Mouse (Mus musculus): ENCODE results near the gene Glrx3. TPM values are rescaled to one million over a fixed set of nuclear protein-coding genes. Genes with fewer than 3 reads are reported as not detected.

Glrx3 gene
- total and polyA plus RNA-seq, 3 experiments = 182 to 372 (median 279) TPM

- no peak overlapping the region for H3K27ac ChIP-seq (ENCODE audit: insufficient read depth, low read depth)
- peaks cover 8 to 30% of the 10 kb centered on the region in 2 experiments for H3K4me1 ChIP-seq (ENCODE audit: control insufficient read depth in 1 of 2, insufficient read depth in 2 of 2)
- no peaks in the 10 kb centered on the region for H3K27me3 ChIP-seq (replicated peaks)
- H3K36me3 ChIP-seq (replicated peaks in 1 of 2; ENCODE audit: control insufficient read depth in 1 of 2, insufficient read depth in 1 of 2, low read length in 1 of 2) = peaks cover 3 to 15% of the 10 kb centered on the region in 2 experiments
- no peaks in the 10 kb centered on the region for H3K9me3 ChIP-seq (replicated peaks; ENCODE audit: low read length)
- dilution Hi-C loops (cut with MboI; ENCODE audit: extremely low pct_ligation_motif_present, extremely low pct_unique_long_range_greater_than_20kb, low sequenced_read_pairs) = no loop called here
- DNase-seq (ENCODE audit: extremely low read depth) = no peak
- in situ Hi-C loops (cut with MboI; ENCODE audit: low pct_ligation_motif_present, low pct_unique_long_range_greater_than_20kb, low sequenced_read_pairs) = loop anchor here (25.0 kb wide), 1 partner anchor 550 kb away; the partner anchor contains the start of gene Mgmt
- H3K9ac ChIP-seq (ENCODE audit: insufficient read depth, low read depth) = no peak overlapping the region
- no peak overlapping the region for H3K4me2 ChIP-seq (ENCODE audit: insufficient read depth, low read depth, poor library complexity, severe bottlenecking)
- peaks cover 36% of the 10 kb centered on the region for H3K79me2 ChIP-seq (replicated peaks; ENCODE audit: control insufficient read depth, extremely low read depth, insufficient read depth, poor library complexity, severe bottlenecking)
- H3K4me3 ChIP-seq (replicated peaks in 1 of 3; ENCODE audit: low read depth in 2 of 3, low read length in 2 of 3, poor library complexity in 1 of 3) = peak overlapping the region in 1 of 3 experiments; percentile 90
- TF ChIP-seq ELF1 (IDR thresholded peaks at IDR 0.05; ENCODE audit: low read depth, low read length) (no peak), RAD21 (IDR thresholded peaks at IDR 0.05; ENCODE audit: low read depth, low read length) (no peak), TCF12 (IDR thresholded peaks at IDR 0.05; ENCODE audit: low read depth, low read length) (no peak), MAFK (IDR thresholded peaks at IDR 0.05; ENCODE audit: insufficient replicate concordance, low read length) (no peak), ZC3H11A (IDR thresholded peaks at IDR 0.05; ENCODE audit: low read depth, low read length) (no peak), ZKSCAN1 (IDR thresholded peaks at IDR 0.05; ENCODE audit: borderline replicate concordance, low read depth, low read length) (no peak), EP300 (IDR thresholded peaks at IDR 0.05; ENCODE audit: low read length) (no peak), CHD1 (IDR thresholded peaks at IDR 0.05; ENCODE audit: low read depth, low read length) (no peak), JUND (conservative IDR thresholded peaks at IDR 0.05; ENCODE audit: low read depth, low read length) (no peak), USF2 (conservative IDR thresholded peaks at IDR 0.05; ENCODE audit: low read depth, low read length) (no peak), ETS1 (conservative IDR thresholded peaks at IDR 0.05; ENCODE audit: low read depth, low read length) (no peak), IRF4 (IDR thresholded peaks at IDR 0.05; ENCODE audit: low read depth, low read length) (no peak), JUN (IDR thresholded peaks at IDR 0.05; ENCODE audit: insufficient read depth, low read depth, low read length) (no peak), ZNF384 (IDR thresholded peaks at IDR 0.05; ENCODE audit: low read depth, low read length) (no peak), ZMIZ1 (IDR thresholded peaks at IDR 0.05; ENCODE audit: low read depth, low read length) (no peak)
These were observed 513 bp upstream of the Glrx3 start for GRCm38 (mm10) chr7:137436901-137437300.

GRCm38 (mm10) chr7:137438179-137438550, 751 bp downstream of the Glrx3 start:
- peak overlapping the region; percentile 79 for H3K4me2 ChIP-seq (ENCODE audit: insufficient read depth, low read depth, poor library complexity, severe bottlenecking)
- TF ChIP-seq ZNF384 (IDR thresholded peaks at IDR 0.05; ENCODE audit: low read depth, low read length) (no peak), NELFE (IDR thresholded peaks at IDR 0.05; ENCODE audit: low read depth, low read length) (no peak), GABPA (IDR thresholded peaks at IDR 0.05; ENCODE audit: insufficient replicate concordance, low read depth, low read length) (no peak), MAX (IDR thresholded peaks at IDR 0.05; ENCODE audit: low read length) (0 out of 2 replicates have a peak, but pooled peaks have one; percentile 0), MAZ (IDR thresholded peaks at IDR 0.05; ENCODE audit: low read depth, low read length) (no peak), JUND (conservative IDR thresholded peaks at IDR 0.05; ENCODE audit: low read depth, low read length) (no peak), TCF12 (IDR thresholded peaks at IDR 0.05; ENCODE audit: low read depth, low read length) (no peak)
- peak; percentile 55 for DNase-seq (ENCODE audit: extremely low read depth)
- dilution Hi-C loops (cut with MboI; ENCODE audit: extremely low pct_ligation_motif_present, extremely low pct_unique_long_range_greater_than_20kb, low sequenced_read_pairs) (no loop called here), in situ Hi-C loops (cut with MboI; ENCODE audit: low pct_ligation_motif_present, low pct_unique_long_range_greater_than_20kb, low sequenced_read_pairs) (loop anchor here (25.0 kb wide), 1 partner anchor 551 kb away; the partner anchor contains the start of gene Mgmt)
- H3K4me1 ChIP-seq (ENCODE audit: control insufficient read depth in 1 of 2, insufficient read depth in 2 of 2) = peaks cover 8 to 37% of the 10 kb centered on the region in 2 experiments
- peak overlapping the region; percentile 80 to 91 (median 90) for H3K4me3 ChIP-seq (replicated peaks in 1 of 3; ENCODE audit: low read depth in 2 of 3, low read length in 2 of 3, poor library complexity in 1 of 3)
- H3K9ac ChIP-seq (ENCODE audit: insufficient read depth, low read depth) = peak overlapping the region; percentile 82
- peaks cover 49% of the 10 kb centered on the region for H3K79me2 ChIP-seq (replicated peaks; ENCODE audit: control insufficient read depth, extremely low read depth, insufficient read depth, poor library complexity, severe bottlenecking)
- H3K27me3 ChIP-seq (replicated peaks) = no peaks in the 10 kb centered on the region
- H3K36me3 ChIP-seq (replicated peaks in 1 of 2; ENCODE audit: control insufficient read depth in 1 of 2, insufficient read depth in 1 of 2, low read length in 1 of 2) = peaks cover 3 to 27% of the 10 kb centered on the region in 2 experiments
- H3K27ac ChIP-seq (ENCODE audit: insufficient read depth, low read depth) = peak overlapping the region; percentile 81
- H3K9me3 ChIP-seq (replicated peaks; ENCODE audit: low read length) = no peaks in the 10 kb centered on the region

Measured in CH12.LX (cell line).